Mouse (Mus musculus): Measurements from ENCODE around the gene Pknox2. TPM values are rescaled to one million over a fixed set of nuclear protein-coding genes. Genes with fewer than 3 reads are reported as not detected.

Pknox2 gene
- polyA plus RNA-seq, 1 experiment from 2014 or later: 22.8 TPM

DNA sequence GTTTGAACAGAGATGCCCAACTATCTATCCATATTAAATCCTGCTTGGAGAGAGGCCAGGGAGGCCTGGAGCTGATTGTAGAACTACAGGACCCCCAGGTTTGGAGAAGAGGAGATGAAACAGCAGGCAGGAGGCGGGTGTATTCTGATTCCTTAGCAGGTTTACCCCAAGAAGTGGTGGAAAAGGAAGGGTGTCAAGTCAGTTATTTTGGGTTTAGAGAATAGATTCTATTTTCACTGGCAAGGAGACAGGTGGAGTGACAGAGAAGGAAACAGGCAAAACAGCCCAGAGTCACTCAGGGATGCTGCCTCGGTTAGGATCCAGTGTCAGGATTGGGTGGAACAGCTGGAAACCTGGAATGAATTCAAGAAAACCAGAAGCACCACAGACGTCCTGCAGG lies 263.6 kb downstream of the Pknox2 start:
- Histone ChIP-seq H3K4me2 (ENCODE audit: low read depth) (no peak overlapping the region), H3K27ac (ENCODE audit: low read depth, low read length) (no peak overlapping the region), H3K27me3 (ENCODE audit: control insufficient read depth, insufficient read depth, low read length) (no peaks in the 10 kb centered on the region), H3K4me1 (ENCODE audit: control insufficient read depth, insufficient read depth, low read length) (peaks cover 9% of the 10 kb centered on the region; the same call in 1 of the 2 replicates), H3K9me3 (ENCODE audit: control insufficient read depth, low read length) (no peaks in the 10 kb centered on the region), H3K4me3 (ENCODE audit: low read depth, low read length) (no peak overlapping the region), H3K9ac (ENCODE audit: low read length) (no peak overlapping the region), H3K36me3 (ENCODE audit: control insufficient read depth, insufficient read depth, low read length) (0 out of 2 replicates have a peak, but pooled peaks cover 4% of the 10 kb centered on the region)
- no peak for DNase-seq (ENCODE audit: low spot score)
- WGBS: 70% methylated on average over 3 of the region's 3 CpGs
- no peak for ATAC-seq (ENCODE audit: insufficient read depth, low FRiP score, low TSS enrichment)

DNA sequence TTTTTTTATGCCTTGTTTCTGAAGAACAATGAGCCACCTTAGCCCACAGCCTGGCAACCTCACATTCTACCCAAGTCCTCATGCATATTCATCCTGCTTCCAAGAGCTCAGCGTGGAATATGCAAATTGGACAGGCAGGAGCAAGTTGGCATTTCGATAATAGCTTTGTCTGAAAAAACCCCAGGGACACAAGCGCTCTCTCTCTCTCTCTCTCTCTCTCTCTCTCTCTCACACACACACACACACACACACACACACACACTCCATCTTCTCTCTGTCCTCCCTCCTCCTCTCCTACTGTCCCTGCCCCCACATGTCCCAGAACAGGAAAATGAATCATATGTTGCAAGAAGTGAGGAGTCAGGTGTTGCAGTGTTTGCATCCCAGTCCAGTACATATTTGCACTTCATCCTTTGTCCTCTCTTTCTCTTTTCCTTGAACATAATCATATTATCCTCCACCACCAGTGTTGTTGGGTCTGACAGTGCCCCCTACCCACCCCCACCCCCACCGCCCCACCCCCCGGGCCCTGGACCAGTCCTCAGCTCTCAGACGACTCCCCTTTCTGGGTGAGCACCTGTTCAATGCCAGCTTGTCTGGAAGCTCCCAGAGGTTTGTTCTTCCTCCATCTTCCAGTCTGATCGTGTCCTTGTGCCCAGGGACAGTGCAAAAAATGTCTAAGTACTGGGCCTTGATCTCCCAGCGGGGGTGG lies 265.0 kb downstream of the Pknox2 start:
- Histone ChIP-seq H3K27ac (ENCODE audit: low read depth, low read length) (0 out of 2 replicates have a peak overlapping the region, but pooled peaks have one; percentile 44), H3K9me3 (ENCODE audit: control insufficient read depth, low read length) (no peaks in the 10 kb centered on the region), H3K4me3 (ENCODE audit: low read depth, low read length) (no peak overlapping the region), H3K4me2 (ENCODE audit: low read depth) (no peak overlapping the region), H3K36me3 (ENCODE audit: control insufficient read depth, insufficient read depth, low read length) (0 out of 2 replicates have a peak, but pooled peaks cover 4% of the 10 kb centered on the region), H3K9ac (ENCODE audit: low read length) (no peak overlapping the region), H3K4me1 (ENCODE audit: control insufficient read depth, insufficient read depth, low read length) (peaks cover 9% of the 10 kb centered on the region; the same call in 1 of the 2 replicates), H3K27me3 (ENCODE audit: control insufficient read depth, insufficient read depth, low read length) (no peaks in the 10 kb centered on the region)
- ATAC-seq (ENCODE audit: insufficient read depth, low FRiP score, low TSS enrichment) (peak; percentile 80), DNase-seq (ENCODE audit: low spot score) (peak; percentile 44)
- WGBS: 44% methylated on average over 8 of the region's 8 CpGs

DNA sequence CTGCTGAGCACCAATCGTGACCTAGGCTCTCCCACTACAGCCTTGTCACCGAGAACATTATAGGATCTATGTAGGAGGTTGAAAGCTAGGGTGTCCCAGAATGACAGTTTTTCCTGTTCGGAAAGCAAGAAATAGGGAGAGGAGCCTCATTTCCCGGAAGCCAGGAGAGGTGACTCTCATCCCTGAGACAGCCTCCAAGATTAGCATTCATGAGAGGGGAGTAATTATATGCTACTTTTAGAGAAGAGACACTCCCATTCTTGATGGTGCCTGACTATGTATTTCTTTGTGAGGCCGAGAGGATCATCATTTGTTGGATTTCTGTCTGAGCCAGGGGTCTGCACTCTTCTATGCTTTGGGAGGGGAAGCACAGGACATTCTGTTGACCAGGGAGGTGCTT lies 265.6 kb downstream of the Pknox2 start:
- H3K4me3 ChIP-seq (ENCODE audit: low read depth, low read length): no peak overlapping the region
- WGBS: 70% methylated on average over 5 of the region's 5 CpGs
- peaks cover 9% of the 10 kb centered on the region; the same call in 1 of the 2 replicates for H3K4me1 ChIP-seq (ENCODE audit: control insufficient read depth, insufficient read depth, low read length)
- DNase-seq (ENCODE audit: low spot score): no peak
- peak; percentile 16; the same call in 1 of the 2 replicates for ATAC-seq (ENCODE audit: insufficient read depth, low FRiP score, low TSS enrichment)
- no peaks in the 10 kb centered on the region for H3K27me3 ChIP-seq (ENCODE audit: control insufficient read depth, insufficient read depth, low read length)
- 0 out of 2 replicates have a peak overlapping the region, but pooled peaks have one; percentile 44 for H3K27ac ChIP-seq (ENCODE audit: low read depth, low read length)
- no peak overlapping the region for H3K4me2 ChIP-seq (ENCODE audit: low read depth)
- no peak overlapping the region for H3K9ac ChIP-seq (ENCODE audit: low read length)
- H3K36me3 ChIP-seq (ENCODE audit: control insufficient read depth, insufficient read depth, low read length): 0 out of 2 replicates have a peak, but pooled peaks cover 4% of the 10 kb centered on the region
- no peaks in the 10 kb centered on the region for H3K9me3 ChIP-seq (ENCODE audit: control insufficient read depth, low read length)

DNA sequence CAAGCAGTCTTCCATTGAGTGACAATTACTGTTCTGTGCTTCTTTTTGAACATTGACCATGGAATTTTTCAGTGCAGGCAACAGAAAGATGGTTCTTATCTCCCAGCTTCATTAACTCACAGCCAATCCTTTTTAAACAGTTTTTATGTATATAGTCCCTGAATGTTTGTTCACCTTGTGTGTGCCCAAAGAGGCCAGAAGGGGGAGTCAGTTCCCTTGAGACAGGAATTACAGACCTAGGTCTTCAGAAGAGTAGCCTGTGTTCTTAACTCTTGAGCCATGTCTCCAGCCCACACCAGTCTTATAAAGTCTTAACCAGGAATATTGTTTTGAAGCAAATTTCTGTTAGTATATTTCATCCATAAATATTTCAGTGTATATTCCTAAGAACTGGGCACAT lies 270.4 kb downstream of the Pknox2 start:
- DNase-seq (ENCODE audit: low spot score) (no peak), ATAC-seq (ENCODE audit: insufficient read depth, low FRiP score, low TSS enrichment) (no peak)
- H3K4me3 ChIP-seq (ENCODE audit: low read depth, low read length): no peak overlapping the region
- H3K4me1 ChIP-seq (ENCODE audit: control insufficient read depth, insufficient read depth, low read length): peaks cover 5% of the 10 kb centered on the region; the same call in 1 of the 2 replicates
- 0 out of 2 replicates have a peak, but pooled peaks cover 4% of the 10 kb centered on the region for H3K36me3 ChIP-seq (ENCODE audit: control insufficient read depth, insufficient read depth, low read length)
- no peak overlapping the region for H3K27ac ChIP-seq (ENCODE audit: low read depth, low read length)
- no peak overlapping the region for H3K9ac ChIP-seq (ENCODE audit: low read length)
- H3K4me2 ChIP-seq (ENCODE audit: low read depth): no peak overlapping the region
- no peaks in the 10 kb centered on the region for H3K27me3 ChIP-seq (ENCODE audit: control insufficient read depth, insufficient read depth, low read length)
- no peaks in the 10 kb centered on the region for H3K9me3 ChIP-seq (ENCODE audit: control insufficient read depth, low read length)

DNA sequence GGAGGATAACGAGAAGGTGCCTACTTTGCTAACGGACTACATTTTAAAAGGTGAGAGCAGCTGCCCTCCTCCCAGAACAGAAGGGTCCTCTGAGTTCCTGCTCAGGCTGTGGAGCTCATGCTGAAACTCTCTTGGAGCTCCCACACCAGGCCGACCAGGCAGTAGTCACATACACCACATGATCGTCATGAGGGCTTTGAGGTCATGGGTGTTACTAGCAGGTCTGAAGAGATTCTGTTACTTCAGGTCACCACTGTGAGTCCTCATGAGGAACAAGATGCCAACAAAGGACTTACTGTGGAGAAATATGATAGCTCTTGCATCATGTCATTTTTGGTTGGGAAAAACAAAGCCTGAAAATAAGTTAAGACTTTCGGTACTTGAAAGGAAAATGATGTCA lies 270.9 kb downstream of the Pknox2 start:
- H3K36me3 ChIP-seq (ENCODE audit: control insufficient read depth, insufficient read depth, low read length): 0 out of 2 replicates have a peak, but pooled peaks cover 4% of the 10 kb centered on the region
- H3K4me3 ChIP-seq (ENCODE audit: low read depth, low read length): no peak overlapping the region
- H3K27me3 ChIP-seq (ENCODE audit: control insufficient read depth, insufficient read depth, low read length): no peaks in the 10 kb centered on the region
- 86% methylated on average over 5 of the region's 5 CpGs for WGBS
- DNase-seq (ENCODE audit: low spot score): no peak
- H3K4me1 ChIP-seq (ENCODE audit: control insufficient read depth, insufficient read depth, low read length): no peaks in the 10 kb centered on the region; the same call in 1 of the 2 replicates
- no peak overlapping the region for H3K27ac ChIP-seq (ENCODE audit: low read depth, low read length)
- ATAC-seq (ENCODE audit: insufficient read depth, low FRiP score, low TSS enrichment): no peak
- H3K9ac ChIP-seq (ENCODE audit: low read length): no peak overlapping the region
- H3K9me3 ChIP-seq (ENCODE audit: control insufficient read depth, low read length): no peaks in the 10 kb centered on the region
- H3K4me2 ChIP-seq (ENCODE audit: low read depth): no peak overlapping the region

DNA sequence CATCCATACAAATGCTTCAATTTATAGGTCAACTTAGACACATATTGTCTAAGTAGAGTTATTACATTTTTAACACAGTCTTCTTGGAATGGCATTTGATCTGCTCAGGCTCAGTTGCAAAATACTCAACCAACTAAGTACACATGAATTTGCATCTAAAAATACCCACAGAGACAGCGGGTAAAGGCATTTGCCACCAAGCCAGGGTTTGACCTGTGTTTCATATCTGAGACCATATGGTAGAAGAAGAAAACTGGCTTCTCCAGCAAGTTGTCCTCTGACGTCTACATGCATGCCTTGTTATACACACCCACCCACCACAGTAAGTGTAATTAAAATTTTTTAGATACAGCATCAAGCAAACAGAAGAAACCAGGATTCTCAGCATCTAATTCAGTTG lies 273.4 kb downstream of the Pknox2 start:
- no peak for DNase-seq (ENCODE audit: low spot score)
- Histone ChIP-seq H3K36me3 (ENCODE audit: control insufficient read depth, insufficient read depth, low read length) (0 out of 2 replicates have a peak, but pooled peaks cover 5% of the 10 kb centered on the region), H3K4me2 (ENCODE audit: low read depth) (no peak overlapping the region), H3K4me1 (ENCODE audit: control insufficient read depth, insufficient read depth, low read length) (no peaks in the 10 kb centered on the region), H3K4me3 (ENCODE audit: low read depth, low read length) (no peak overlapping the region), H3K9me3 (ENCODE audit: control insufficient read depth, low read length) (no peaks in the 10 kb centered on the region), H3K9ac (ENCODE audit: low read length) (no peak overlapping the region), H3K27me3 (ENCODE audit: control insufficient read depth, insufficient read depth, low read length) (no peaks in the 10 kb centered on the region), H3K27ac (ENCODE audit: low read depth, low read length) (no peak overlapping the region)
- WGBS: 94% methylated on average over 2 of the region's 2 CpGs
- no peak for ATAC-seq (ENCODE audit: insufficient read depth, low FRiP score, low TSS enrichment)

DNA sequence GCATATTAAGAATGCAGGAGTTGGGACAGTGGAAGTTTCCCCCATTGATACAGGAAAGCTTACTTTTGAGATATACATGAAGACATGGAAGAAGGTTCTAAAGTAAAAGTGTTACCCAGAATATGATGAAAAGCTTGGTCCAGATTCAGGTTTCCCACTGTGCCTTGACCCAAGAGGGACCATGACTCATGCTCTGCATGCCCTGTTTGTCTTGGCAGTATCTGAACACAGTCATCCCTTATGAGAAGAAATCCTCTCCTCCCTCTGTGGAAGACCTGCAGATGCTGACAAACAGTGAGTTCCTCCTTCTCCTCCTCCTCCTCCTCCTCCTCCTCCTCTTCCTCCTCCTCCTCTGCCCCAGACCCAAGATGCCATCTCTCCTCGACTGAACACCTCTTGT lies 276.9 kb downstream of the Pknox2 start:
- no peak for DNase-seq (ENCODE audit: low spot score)
- H3K27me3 ChIP-seq (ENCODE audit: control insufficient read depth, insufficient read depth, low read length): no peaks in the 10 kb centered on the region
- ATAC-seq (ENCODE audit: insufficient read depth, low FRiP score, low TSS enrichment): no peak
- no peak overlapping the region for H3K4me3 ChIP-seq (ENCODE audit: low read depth, low read length)
- no peaks in the 10 kb centered on the region for H3K9me3 ChIP-seq (ENCODE audit: control insufficient read depth, low read length)
- H3K4me1 ChIP-seq (ENCODE audit: control insufficient read depth, insufficient read depth, low read length): no peaks in the 10 kb centered on the region
- 29% methylated on average over 1 of the region's 1 CpGs for WGBS
- no peak overlapping the region for H3K27ac ChIP-seq (ENCODE audit: low read depth, low read length)
- no peak overlapping the region for H3K4me2 ChIP-seq (ENCODE audit: low read depth)
- H3K9ac ChIP-seq (ENCODE audit: low read length): no peak overlapping the region
- H3K36me3 ChIP-seq (ENCODE audit: control insufficient read depth, insufficient read depth, low read length): 0 out of 2 replicates have a peak, but pooled peaks cover 2% of the 10 kb centered on the region

DNA sequence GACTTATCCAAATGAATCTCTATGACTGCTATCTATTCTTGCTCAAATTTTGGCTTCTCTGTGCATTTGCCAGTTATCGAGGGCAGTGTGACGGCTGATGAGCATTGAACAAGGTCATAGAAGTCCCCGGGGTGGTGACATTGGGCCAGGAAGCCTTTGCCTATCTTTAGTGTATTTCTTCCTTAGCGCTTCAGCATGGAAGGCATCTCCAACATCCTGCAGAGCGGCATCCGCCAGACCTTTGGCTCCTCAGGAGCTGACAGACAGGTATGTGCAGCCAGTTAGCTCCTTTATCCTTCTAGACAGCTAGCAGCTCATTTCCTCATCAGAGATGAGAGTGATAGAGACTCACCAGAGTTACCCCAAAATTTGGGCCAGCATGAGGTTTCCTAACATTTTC lies 278.5 kb downstream of the Pknox2 start:
- peaks cover 3% of the 10 kb centered on the region; the same call in 1 of the 2 replicates for H3K4me1 ChIP-seq (ENCODE audit: control insufficient read depth, insufficient read depth, low read length)
- no peaks in the 10 kb centered on the region for H3K9me3 ChIP-seq (ENCODE audit: control insufficient read depth, low read length)
- H3K27ac ChIP-seq (ENCODE audit: low read depth, low read length): no peak overlapping the region
- WGBS: 88% methylated on average over 6 of the region's 6 CpGs
- H3K4me3 ChIP-seq (ENCODE audit: low read depth, low read length): no peak overlapping the region
- no peak overlapping the region for H3K9ac ChIP-seq (ENCODE audit: low read length)
- DNase-seq (ENCODE audit: low spot score) (no peak), ATAC-seq (ENCODE audit: insufficient read depth, low FRiP score, low TSS enrichment) (no peak)
- no peaks in the 10 kb centered on the region for H3K27me3 ChIP-seq (ENCODE audit: control insufficient read depth, insufficient read depth, low read length)
- H3K36me3 ChIP-seq (ENCODE audit: control insufficient read depth, insufficient read depth, low read length): 0 out of 2 replicates have a peak, but pooled peaks cover 2% of the 10 kb centered on the region
- H3K4me2 ChIP-seq (ENCODE audit: low read depth): no peak overlapping the region
